Mouse (Mus musculus): Measurements from ENCODE around the gene Tm9sf3.

GRCm38 (mm10) chr19:41206811-41207344, 56.9 kb downstream of the Tm9sf3 start, which contains the start of gene Tll2:
- TF ChIP-seq POLR2A (IDR thresholded peaks at IDR 0.05; ENCODE audit: borderline replicate concordance, low read depth, low read length) (no peak), CTCF (IDR thresholded peaks at IDR 0.05; ENCODE audit: low read depth, low read length) (no peak)
